Mouse (Mus musculus): Measurements from ENCODE around the gene Prr15l.
A peak's percentile ranks its signal among the peaks of the same experiment; 100 is the strongest.

The Prr15l gene

GRCm38 (mm10) chr11:96978401-96979246 lies 50.7 kb downstream of the Prr15l start:
- peak; percentile 54 for DNase-seq

GRCm38 (mm10) chr11:96979329-96979728 lies 51.4 kb downstream of the Prr15l start:
- DNase-seq: peak; percentile 50

- no peak for DNase-seq
Measured at GRCm38 (mm10) chr11:96980021-96980420, 52.1 kb downstream of the Prr15l start.

GRCm38 (mm10) chr11:96981461-96981860 lies 53.6 kb downstream of the Prr15l start:
- DNase-seq: peak; percentile 52

- peak; percentile 91 for DNase-seq
Measured at GRCm38 (mm10) chr11:96982355-96982754, 54.5 kb downstream of the Prr15l start.

- no peak for DNase-seq
Measured at GRCm38 (mm10) chr11:96982859-96983258, 55.0 kb downstream of the Prr15l start, which contains the start of gene Sp2. Sp2 (minus strand) TSS chr11:96982959.

GRCm38 (mm10) chr11:96984903-96985302 lies 57.0 kb downstream of the Prr15l start:
- no peak for DNase-seq

GRCm38 (mm10) chr11:96986463-96986862 lies 58.6 kb downstream of the Prr15l start:
- no peak for DNase-seq

Measured in cerebellum, adult 9-10 months (tissue).